Mouse (Mus musculus) megakaryocyte, adult 5-6 weeks (primary cell): Measurements from ENCODE around the gene Brd3os. TPM values are rescaled to one million over a fixed set of nuclear protein-coding genes. Genes with fewer than 3 reads are reported as not detected.

Source experiments
- ATAC-seq: 2 replicates; pipeline ENCODE4 v1.8.0; 2016; ENCODE audit warnings: mild to moderate bottlenecking, inconsistent platforms; ENCODE audit not compliant: poor library complexity, severe bottlenecking
- total RNA-seq, 2 experiments: library from RNA; stranded (forward) in 1 of 2; stranded (reverse) in 1 of 2; fragments of 153-499, 151-499 nt in 1 of 2; fragments of 221-1000, 200-1000 nt in 1 of 2; gene quantifications; 2 replicates each; pipeline versions ENCODE4 v1.2.3 to v1.2.4; 2015 to 2017

The Brd3os gene
- total RNA-seq, 2 experiments from 2014 or later, result 0.11 TPM; not detected in 1

DNA sequence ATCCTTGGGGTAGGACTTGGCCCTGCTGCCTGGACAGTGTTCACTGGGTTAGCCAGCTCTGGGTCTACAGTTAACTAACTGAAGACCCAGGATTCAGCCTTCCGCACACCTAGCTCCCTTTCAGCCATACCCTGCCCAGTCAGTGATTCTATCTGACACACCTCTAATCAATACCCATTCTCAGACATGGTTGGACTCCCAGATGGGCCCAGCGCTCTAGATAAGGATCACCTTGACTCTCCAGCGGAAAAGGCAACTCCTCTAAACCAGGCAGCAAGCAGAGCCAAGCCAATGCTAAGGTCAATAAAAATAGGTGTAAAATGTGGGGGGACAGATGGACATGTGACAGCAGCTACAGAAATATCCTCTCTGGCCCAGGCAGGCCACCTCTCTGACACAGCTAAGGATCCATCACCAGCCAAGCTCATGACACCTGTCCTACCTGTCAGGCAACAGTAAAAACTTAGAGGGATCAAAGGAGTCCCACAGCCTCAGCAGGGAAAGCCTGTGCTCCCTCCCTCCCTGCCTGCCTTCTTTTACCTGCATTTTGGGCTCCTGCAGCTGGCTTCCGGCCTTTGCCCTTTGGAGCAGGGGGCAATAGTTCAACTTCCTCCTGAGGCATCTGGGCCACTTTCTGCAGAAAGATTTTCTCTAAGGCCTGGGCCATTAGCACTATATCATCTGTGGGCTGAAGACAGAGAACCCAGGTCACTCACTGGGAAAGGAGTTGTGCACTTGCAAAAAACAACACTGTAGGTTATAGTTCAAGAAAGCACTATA lies 19.9 kb downstream of the Brd3os start:
- ATAC-seq, result no peak

DNA sequence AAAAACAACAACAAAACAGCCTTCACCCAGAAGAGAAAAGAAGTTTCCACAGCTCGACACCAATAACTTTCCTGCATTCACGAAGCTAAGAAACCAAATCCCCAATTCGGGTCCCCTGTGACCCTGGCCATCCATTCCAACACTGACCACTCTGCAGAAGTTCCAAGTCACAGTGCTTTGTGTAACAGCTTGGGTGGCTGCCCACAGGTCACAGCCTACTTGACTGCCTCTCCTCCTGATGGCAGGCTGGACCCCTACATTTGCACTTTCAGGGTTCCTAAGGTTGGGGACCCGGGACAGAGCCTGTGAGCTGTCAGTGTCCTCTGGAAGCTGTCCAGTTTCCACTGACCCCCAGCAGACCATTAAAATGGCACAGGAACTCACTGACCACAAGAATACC lies 20.8 kb downstream of the Brd3os start:
- ATAC-seq, result no peak

DNA sequence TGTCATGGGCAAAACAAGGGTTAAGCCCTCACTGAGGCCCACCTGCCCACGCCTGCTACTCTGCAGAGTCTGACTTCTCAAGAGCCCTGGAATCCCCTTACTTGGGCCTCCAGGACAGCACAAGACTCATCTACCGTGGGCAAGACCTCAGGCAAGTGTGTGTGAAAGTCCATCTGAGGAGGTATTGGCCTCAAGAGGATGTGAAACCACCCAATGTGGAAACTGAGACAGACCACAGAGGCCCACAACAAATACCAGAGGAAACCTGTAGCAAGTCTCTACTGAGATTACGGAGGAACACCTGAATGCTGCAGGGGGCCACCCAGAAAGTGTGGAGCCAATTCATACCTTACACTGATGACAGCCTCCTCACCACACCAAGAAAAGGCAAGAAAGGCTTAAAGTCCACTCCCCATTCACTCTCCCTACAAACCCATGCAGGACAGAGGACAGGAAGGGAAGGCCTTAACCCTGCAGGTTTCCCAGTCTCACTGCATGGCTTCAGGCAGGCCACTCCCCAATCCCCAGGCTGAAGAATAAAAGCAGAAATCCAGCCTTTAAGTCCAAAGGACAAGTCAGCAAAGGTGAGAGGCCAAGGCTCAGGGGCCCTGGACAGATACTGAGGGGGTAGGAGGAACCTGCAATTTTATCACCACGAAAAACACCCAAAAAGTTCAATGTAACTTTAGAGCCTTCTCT lies 27.3 kb downstream of the Brd3os start:
- peak; percentile 66 for ATAC-seq

DNA sequence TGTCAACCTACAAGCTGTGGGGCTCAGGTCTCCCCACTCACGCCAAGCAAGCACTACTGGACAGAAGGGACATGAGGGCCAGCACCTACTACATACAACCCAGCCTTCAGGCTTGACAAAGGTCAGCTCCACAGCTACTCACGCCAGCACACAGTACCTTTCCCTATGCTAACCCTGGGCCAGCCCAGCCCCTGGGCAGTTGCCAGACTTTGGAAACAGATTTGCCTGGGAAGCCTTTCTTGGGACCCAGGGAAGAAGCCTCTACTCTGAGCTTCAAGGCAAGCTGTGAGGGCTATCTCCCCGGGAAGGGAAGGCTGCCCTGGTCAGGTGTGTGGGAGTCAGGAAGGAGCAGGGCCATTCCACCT lies 27.8 kb downstream of the Brd3os start:
- no peak for ATAC-seq

DNA sequence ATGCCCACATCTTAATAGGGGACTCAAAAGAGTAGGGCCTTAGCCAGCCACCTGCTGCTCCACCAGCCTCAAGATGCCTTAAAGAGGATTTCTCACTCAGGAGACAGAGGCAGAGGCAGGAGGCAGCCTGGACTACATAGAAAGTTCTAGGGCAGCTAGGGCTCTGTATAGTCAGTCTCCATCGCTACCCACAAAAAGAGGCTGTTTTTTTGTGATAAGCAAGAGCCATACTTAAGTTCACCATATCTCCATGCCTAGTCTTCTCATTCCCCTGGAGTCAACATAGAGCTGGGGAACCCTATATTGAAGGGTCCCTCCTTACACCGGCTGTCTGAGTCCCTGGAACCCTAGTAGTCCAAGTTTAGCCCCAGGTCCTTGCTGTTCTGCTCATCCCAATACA lies 28.4 kb downstream of the Brd3os start:
- no peak for ATAC-seq

DNA sequence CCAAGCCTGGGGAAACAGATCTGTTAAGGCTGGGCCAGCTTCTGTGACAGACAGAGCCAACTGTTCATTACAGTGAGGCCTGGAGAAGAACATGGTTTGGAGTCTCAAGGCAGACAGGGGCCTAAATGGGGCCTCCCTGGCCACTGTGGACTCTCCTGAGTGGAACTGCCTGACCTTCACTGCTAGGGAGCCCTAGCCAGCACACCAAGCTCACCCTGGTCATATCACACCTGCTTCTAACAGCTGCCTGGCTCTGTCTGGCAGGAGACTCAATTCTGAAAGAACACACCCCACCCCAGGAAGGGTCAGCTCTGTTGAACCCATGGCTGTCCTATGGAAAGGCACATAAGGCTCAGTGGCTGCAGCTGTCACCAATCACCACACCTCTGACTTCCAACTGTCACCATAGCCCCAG lies 29.1 kb downstream of the Brd3os start:
- ATAC-seq, result no peak

DNA sequence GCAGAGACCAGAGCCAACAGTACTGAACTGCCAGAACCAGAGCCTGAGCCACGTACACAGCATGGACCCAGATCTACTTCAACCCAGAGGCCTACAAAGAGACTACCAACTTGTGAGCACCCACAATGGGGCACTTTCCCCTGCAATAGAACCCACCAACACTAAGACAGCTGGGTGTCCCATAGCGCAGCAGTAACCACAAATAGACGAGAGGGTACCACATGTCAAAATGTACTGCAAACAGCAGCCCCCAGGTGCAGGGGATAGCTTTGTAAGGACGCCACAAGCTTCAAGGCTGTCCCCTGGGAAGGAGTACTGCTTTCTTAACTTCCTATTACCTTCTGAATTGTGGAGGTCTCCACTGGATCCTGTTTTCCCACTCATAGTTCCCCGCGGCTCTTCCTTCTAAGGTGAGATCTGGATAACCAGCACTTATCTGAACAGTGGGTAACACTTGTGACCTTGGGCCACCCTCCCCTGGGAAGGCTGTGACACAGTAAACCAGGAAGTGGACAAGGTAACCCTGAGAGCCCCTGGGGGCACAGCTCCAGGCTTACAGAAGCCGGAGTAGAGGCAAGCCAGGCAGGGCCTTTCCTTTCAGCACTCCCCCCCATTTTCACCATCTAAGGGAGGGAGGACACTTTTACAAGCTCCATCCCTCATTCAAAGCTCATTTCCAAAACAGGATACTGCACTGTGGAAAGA lies 31.1 kb downstream of the Brd3os start:
- no peak for ATAC-seq

DNA sequence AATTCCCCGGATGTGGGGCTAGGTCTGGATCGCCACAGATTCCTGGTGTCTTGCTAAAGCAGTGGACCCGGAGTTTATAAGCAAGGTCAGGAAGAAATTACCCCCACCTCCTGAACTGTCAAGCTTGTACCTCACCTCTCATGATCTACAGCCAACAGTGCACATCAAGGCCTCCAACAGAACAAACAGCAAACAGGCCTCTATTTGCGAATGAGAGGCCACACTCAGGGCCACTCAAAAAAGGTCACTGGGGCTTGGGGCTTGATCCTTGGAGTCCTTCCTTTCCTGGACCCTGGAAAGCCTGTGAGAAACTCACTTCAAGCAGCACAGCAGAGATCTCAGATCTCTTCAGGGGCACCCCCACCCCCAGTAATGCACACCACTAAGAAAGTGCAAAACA lies 31.8 kb downstream of the Brd3os start:
- ATAC-seq, result no peak

DNA sequence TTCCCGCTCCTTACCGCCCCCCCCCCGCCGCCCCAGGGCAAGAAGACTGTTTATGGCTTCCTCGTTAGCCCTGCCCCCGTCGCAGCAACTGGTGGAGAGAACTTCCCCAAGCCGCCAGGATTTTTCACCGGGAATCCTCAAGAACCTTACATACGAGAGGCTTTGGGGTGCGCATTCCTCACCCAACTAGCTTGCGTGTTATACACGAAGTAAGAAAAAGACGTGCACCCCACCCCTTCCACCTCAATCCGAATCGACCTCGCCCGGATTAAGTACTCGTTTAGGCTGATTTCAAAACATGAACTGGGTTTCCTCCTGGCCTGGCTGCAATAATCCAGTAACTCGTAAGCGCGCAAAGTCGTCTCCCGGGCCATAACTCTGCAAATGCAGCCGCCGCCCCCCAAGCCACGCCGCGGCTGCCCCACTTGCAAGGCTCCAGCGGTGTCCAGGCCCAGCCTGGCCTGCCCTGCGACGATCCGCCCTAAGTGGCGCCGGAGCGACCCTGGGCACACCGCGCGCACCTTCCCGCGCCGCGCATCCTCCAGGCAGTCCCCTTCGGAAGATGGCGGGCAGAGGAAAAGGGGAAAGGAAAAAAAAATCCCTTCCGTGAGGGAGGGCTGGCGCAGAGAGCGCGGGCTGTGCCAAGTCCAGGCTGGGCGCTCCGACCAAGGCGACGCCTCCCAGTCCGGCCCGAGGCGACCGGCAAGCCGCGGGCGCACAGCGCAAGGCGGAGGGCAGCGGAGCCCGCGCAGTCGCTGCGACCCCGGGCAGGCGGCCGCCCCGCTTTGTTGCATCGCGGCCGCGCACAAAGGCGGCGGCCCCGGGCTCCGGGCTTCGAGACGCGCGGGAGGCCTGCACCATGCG lies 32.7 kb downstream of the Brd3os start:
- no peak for ATAC-seq

DNA sequence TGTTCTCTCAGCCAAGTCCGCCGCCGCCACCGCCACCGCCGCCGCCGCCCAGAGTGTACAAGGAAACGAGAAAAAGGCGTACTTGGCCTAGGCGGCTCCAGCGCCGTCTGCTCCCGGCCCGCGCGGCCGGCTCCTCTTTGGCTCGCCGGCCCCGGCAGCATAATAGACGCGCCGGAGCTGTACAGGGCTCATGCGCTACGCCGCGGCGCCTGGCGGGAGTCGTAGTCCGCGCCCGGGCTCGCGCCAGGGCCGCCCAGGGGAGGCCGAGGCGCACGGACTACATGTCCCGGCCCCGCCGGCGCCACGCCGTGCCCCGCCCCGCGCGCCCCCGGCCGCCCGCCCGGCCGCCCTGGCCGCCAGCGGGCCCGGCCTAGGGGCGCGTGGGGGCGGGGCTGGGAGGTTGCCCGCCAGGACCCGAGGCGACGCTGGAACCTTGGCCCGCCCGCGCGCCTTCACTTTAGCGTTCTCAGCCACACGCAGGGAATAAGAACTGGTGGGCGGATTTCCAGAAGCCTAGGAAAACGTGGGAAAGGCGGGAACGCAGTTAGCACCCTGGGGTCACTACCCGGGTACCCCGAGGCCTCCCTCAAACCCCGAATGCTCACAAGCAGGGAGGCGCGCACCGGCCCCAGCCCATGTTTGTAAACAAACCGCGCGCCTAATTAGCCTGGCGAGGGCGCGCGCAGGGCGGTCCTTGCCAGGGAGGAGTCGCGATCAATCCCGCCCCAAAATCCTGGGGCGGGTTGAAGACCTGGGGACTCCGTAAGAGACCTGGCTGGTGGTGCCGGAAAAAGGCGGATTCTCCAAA lies 33.6 kb downstream of the Brd3os start:
- ATAC-seq, result peak; percentile 91

DNA sequence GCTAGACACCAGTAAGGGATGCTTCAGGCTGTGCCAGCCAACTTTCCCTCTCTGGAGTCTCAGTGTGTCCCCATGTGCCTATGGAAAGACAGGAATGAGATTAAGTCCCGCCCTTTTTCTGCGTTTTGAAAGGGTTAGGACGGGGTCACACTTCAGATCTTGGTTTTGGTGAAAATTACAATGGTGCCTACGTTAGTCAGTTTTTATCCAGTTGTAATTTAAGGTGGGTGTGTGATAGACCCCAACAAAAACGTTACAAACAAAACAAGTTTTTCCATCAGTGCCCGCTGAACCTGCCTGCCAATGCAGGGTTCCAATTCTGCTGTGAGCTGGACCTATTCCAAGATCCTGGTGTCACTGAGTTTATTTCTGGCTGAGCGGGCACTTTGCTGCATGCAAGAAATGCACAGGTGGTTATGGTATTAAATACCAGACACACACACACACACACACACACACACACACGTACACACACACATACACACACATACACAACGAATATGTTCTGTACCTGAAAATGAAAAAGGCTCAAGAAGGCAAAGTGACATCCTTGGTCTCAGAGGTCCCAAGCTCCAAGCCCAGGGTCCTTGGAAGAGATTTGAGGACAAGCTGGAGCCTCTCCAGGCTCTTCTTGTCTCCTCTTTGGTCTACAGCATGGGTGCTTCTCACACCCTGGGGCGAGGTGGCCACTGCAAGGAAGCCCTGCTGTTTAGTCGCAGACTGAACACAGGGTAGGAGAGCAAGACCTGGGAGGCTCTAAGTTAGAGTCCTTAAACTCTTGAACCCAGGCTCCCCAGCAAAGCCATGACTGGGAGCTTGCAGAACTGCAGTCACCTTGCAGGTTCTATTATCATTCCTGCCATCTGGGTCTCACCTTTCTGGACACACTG lies 34.4 kb downstream of the Brd3os start:
- no peak for ATAC-seq

DNA sequence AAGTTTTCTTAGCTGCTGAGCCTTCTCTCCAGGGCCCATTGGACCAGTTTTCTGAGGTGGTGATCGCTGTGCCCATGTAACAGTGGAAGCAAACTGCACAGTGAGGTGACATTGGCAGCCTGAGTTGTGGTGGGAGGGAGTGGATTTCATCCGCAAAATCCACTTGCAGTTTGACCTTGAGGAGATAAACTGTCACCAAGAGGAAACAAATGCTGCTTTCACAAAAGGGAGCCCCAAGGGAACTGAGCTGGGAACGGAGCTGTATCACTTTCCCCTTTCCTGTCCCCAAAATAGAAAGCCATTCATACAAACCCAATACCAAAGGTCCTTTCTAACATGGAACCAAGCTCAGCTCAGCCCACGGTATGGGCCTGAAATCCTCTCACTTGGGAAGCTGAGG lies 37.7 kb downstream of the Brd3os start:
- no peak for ATAC-seq

DNA sequence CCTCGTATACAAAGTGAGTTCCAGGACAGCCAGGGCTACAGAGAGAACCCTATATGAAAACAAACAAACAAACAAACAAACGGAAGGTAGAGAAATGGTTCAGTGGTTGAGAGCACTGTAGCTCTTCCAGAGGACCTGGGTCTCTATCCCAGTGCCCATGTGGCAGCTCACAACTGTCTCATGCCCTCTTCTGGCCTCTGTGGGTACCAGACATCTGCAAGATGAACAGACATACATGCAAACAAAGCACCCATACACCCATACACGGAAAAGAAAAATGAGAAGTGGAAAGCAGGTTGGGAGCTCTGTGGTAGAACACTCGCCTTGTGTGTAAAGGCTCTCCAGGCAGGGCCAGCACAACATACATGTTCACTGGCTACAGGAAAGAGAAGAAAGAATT lies 38.2 kb downstream of the Brd3os start:
- ATAC-seq, result peak; percentile 29; the same call in 1 of the 2 replicates

DNA sequence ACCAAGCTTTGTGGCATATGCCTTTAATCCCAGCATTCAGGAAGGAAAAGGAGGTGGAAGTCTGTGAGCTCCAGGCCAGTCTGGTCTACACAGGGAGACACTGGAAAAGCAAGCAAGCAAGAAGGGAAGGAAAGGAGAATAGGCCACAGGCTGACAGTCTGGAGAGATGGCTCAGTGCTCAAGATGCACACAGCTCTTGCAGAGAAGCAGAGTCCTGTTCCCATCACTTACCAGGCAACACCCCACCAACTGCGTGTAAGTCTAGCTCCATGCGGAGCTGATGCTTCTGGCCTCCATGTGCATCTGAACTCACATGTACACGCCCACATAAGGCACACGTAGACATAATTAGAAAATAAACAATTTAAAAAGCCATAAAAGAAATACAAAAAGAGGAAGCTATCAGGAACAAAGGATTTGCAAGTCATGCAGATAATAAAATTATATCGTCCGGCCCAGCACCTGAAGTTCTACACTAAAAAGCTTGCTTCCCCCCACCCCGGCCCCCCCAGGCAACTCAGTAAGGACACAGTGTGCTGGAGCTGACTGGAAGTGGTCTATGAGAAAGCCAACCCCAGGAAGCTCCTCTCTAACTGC lies 40.2 kb downstream of the Brd3os start:
- no peak for ATAC-seq

DNA sequence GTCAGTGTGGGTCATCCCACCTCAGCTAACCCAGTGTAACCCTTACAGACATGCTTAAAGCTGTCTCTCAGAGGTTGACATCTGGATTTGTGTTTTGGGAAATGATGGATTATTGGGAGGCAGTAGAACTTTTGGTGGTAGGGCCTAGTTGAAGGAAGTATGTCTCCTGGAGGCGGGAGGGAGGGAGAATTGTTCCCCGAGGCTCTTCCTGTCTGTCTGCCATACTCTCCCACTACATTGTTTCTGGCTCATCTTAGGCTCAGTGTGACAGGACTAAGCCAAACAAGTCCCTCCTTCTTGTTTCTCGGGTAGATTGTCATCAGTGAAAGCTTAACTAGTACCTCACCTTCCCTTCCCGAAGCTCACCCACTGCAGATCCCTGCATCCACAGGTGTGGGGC lies 44.6 kb downstream of the Brd3os start:
- ATAC-seq, result no peak

DNA sequence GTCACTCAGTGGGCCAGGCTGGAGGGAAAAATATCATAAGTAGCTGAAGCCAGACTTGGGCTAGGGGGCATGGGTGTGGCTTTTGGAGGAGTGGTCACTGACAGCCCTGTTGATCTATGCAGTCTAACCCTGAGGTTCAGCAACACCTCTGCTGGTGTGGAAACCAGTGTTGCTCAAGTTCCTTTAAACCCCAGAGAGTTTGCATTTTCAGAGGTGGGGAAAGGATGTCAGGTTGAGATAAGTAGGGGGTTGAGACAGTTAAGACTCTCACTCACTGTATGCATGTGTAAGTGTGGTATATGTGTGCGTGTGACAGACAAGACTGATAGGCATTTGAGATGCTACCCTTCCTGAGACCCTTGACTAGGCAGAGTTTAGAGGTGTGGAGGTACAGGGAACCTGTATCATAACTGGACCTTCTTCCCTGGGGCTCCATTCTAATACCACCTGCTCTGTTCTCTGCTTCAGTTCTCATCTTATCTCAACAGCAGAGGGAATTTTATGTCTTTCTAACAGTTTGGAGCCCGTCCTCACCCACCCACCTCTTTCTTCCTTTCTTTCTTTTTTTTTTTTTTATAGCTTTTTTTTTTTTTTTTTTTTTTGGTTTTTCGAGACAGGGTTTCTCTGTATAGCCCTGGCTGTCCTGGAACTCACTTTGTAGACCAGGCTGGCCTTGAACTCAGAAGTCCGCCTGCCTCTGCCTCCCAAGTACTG lies 45.4 kb downstream of the Brd3os start:
- peak; percentile 96 for ATAC-seq

DNA sequence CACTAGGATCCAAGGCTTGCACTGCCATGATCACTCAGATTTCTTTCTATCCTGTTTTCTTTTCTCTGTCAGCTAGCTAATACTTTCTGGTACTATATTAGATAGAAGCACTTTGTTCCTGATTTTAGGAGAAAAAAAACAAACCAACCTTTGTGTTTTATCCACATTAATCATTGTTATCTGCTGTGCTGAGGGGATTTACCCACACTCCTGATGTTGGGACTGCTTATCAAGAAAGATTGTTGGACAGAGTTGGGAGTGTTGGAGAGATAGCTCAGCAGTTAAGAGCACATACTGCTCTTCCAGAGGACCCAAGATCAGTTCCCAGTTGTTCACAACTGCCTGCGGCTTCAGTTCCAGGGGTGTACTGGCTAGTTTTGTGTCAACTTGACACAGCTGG lies 46.2 kb downstream of the Brd3os start:
- ATAC-seq, result no peak

DNA sequence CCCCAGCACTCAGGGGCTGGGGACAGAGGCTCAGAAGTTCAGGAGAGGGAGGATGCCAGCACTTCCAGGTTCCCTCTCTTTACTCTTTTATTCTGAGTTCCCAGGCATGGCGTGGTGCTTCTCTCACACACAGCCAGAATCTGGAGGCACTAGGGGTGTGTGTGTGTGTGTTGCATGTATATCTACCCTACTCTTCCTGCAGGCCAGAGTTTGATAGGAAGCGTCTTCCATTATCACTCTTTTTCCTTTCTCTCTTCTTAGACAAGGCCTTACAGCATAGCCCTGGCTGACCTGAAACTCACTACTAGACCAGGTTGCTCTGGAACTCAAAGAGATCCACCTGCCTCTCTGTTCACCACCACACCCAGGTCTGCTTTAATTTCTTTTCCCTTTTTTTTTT lies 48.8 kb downstream of the Brd3os start:
- ATAC-seq, result no peak
